Mouse (Mus musculus): ENCODE results near the gene Fermt3. TPM values are rescaled to one million over a fixed set of nuclear protein-coding genes. Genes with fewer than 3 reads are reported as not detected.

Gene Fermt3
- polyA plus RNA-seq, 1 experiment = 0.37 TPM

GRCm38 (mm10) chr19:7013984-7014383 is 5.3 kb downstream of the Fermt3 start:
- Histone ChIP-seq H3K79me2 (ENCODE audit: control insufficient read depth, insufficient read depth) (no peaks in the 10 kb centered on the region), H3K79me3 (ENCODE audit: low read depth) (no peaks in the 10 kb centered on the region), H3K36me3 (ENCODE audit: control insufficient read depth, insufficient read depth) (peaks cover 17% of the 10 kb centered on the region), H3K4me3 (ENCODE audit: insufficient read depth, poor library complexity, severe bottlenecking) (no peak overlapping the region), H3ac (ENCODE audit: control insufficient read depth, insufficient read length, low read depth) (no peak overlapping the region), H3K27me3 (ENCODE audit: control insufficient read depth, insufficient read depth, insufficient read length) (no peaks in the 10 kb centered on the region)
- no peak for TF ChIP-seq MYOD1 (IDR thresholded peaks at IDR 0.05; ENCODE audit: control insufficient read depth, insufficient read length, low read depth)
- no peak for TF ChIP-seq CEBPB (IDR thresholded peaks at IDR 0.05; ENCODE audit: low read depth)
- no peak for TF ChIP-seq FOSL1 (IDR thresholded peaks at IDR 0.05; ENCODE audit: insufficient read depth, low read length, poor library complexity, severe bottlenecking)
- no peak for TF ChIP-seq USF1 (IDR thresholded peaks at IDR 0.05; ENCODE audit: low read depth)
- no peak for TF ChIP-seq MAX (IDR thresholded peaks at IDR 0.05)
- TF ChIP-seq CTCF (IDR thresholded peaks at IDR 0.05; ENCODE audit: control insufficient read depth, insufficient read depth, insufficient read length) = no peak
- no peak for TF ChIP-seq MYOG (IDR thresholded peaks at IDR 0.05; ENCODE audit: control insufficient read depth, extremely low read depth, insufficient read length)

DNA sequence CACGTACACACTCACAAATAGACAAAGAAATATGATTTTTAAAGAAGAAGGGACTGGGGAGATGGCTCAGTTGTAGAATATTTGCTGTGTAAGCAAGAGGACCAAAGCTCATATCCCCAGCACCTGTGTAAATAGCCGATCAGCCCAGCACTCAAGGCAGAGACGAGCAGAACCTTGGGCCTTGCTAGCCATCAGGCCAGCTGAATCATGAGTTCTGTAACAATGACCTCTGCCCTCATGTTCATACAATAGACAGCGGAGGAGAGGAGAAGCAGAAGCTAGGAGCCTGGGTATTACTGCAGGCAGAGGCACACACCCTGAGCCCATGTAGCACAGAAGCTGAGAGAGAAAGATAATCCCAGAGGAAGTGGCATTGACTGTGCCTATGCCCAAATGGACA is 6.8 kb downstream of the Fermt3 start:
- H3ac ChIP-seq (ENCODE audit: control insufficient read depth, insufficient read length, low read depth) = no peak overlapping the region
- H3K4me3 ChIP-seq (ENCODE audit: insufficient read depth, poor library complexity, severe bottlenecking) = no peak overlapping the region
- H3K36me3 ChIP-seq (ENCODE audit: control insufficient read depth, insufficient read depth) = peaks cover 12% of the 10 kb centered on the region
- TF ChIP-seq CEBPB (IDR thresholded peaks at IDR 0.05; ENCODE audit: low read depth) (no peak), CTCF (IDR thresholded peaks at IDR 0.05; ENCODE audit: control insufficient read depth, insufficient read depth, insufficient read length) (no peak), USF1 (IDR thresholded peaks at IDR 0.05; ENCODE audit: low read depth) (no peak), FOSL1 (IDR thresholded peaks at IDR 0.05; ENCODE audit: insufficient read depth, low read length, poor library complexity, severe bottlenecking) (no peak), MAX (IDR thresholded peaks at IDR 0.05) (no peak), MYOD1 (IDR thresholded peaks at IDR 0.05; ENCODE audit: control insufficient read depth, insufficient read length, low read depth) (no peak), MYOG (IDR thresholded peaks at IDR 0.05; ENCODE audit: control insufficient read depth, extremely low read depth, insufficient read length) (no peak)
- H3K79me2 ChIP-seq (ENCODE audit: control insufficient read depth, insufficient read depth) = no peaks in the 10 kb centered on the region
- H3K27me3 ChIP-seq (ENCODE audit: control insufficient read depth, insufficient read depth, insufficient read length) = no peaks in the 10 kb centered on the region
- no peaks in the 10 kb centered on the region for H3K79me3 ChIP-seq (ENCODE audit: low read depth)

DNA sequence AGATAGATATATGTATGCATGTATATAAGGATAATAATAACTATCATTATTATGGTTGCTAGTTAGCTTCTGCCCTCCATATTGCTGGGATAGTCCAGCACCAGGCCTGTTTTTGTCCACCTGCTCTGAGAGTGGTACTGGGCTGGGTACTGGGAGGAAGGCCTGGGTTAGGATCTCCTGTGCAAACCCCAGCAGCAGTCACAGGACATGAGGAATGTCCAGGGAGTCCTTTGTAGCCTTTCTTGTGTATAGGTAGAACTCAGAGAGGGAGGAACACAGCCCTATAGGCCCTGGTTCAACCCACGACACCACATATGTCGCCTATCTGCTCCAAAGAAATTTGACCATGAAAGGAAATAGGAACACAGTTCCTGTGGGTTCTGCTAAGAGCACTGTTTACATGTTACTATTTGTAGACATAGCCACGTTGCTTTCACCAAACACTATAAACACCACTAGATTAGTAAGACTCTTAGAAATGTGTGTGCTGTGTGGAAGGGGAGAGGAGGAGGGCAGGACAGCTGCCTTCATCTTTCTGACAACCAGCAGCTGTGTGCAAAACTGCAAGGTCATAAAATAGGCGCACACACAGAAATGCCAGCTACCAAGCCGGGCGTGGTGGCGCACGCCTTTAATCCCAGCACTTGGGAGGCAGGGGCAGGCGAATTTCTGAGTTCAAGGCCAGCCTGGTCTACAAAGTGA is 12.2 kb downstream of the Fermt3 start:
- Histone ChIP-seq H3ac (ENCODE audit: control insufficient read depth, insufficient read length, low read depth) (no peak overlapping the region), H3K27me3 (ENCODE audit: control insufficient read depth, insufficient read depth, insufficient read length) (no peaks in the 10 kb centered on the region), H3K4me3 (ENCODE audit: insufficient read depth, poor library complexity, severe bottlenecking) (no peak overlapping the region), H3K79me3 (ENCODE audit: low read depth) (no peaks in the 10 kb centered on the region), H3K36me3 (ENCODE audit: control insufficient read depth, insufficient read depth) (no peaks in the 10 kb centered on the region), H3K79me2 (ENCODE audit: control insufficient read depth, insufficient read depth) (no peaks in the 10 kb centered on the region)
- TF ChIP-seq MAX (IDR thresholded peaks at IDR 0.05) = no peak
- TF ChIP-seq MYOD1 (IDR thresholded peaks at IDR 0.05; ENCODE audit: control insufficient read depth, insufficient read length, low read depth) = no peak
- no peak for TF ChIP-seq FOSL1 (IDR thresholded peaks at IDR 0.05; ENCODE audit: insufficient read depth, low read length, poor library complexity, severe bottlenecking)
- TF ChIP-seq CTCF (IDR thresholded peaks at IDR 0.05; ENCODE audit: control insufficient read depth, insufficient read depth, insufficient read length) = no peak
- TF ChIP-seq USF1 (IDR thresholded peaks at IDR 0.05; ENCODE audit: low read depth) = no peak
- no peak for TF ChIP-seq MYOG (IDR thresholded peaks at IDR 0.05; ENCODE audit: control insufficient read depth, extremely low read depth, insufficient read length)
- TF ChIP-seq CEBPB (IDR thresholded peaks at IDR 0.05; ENCODE audit: low read depth) = no peak

DNA sequence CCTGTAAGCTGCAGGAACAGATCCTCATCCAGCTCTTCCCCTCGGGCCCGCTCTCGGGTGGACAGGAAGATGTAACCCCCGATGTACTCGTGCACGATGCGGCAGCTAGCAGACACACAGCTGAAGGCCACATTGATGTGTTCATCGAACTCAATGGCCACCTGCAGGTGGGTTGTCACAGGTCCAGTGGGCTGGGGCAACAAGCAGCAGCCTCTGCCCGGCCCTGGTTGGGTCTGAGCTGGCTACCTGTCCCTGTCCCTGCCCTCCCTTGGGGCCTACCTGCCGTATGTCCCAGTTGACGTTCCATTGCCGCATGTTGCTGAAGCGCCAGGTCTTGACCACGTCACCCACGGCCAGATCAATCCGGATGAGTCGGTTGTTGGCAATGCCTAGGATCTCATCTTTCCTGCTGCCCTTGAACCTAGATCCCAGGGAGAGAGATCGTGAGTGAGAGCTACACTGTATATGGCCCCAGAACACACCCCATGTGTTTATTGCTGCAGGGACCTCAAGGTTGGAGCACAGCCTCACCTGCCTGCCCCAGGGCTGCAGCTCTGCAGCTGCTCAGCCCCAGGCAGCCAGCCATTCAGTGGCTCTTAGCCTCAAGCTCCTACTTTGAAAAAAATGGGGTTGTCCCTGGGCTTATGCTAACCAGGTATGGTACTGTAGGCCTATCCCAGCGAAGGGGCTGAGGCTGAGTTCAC is 19.8 kb downstream of the Fermt3 start:
- Histone ChIP-seq H3ac (ENCODE audit: control insufficient read depth, insufficient read length, low read depth) (no peak overlapping the region), H3K36me3 (ENCODE audit: control insufficient read depth, insufficient read depth) (peaks cover 7% of the 10 kb centered on the region), H3K4me3 (ENCODE audit: insufficient read depth, poor library complexity, severe bottlenecking) (no peak overlapping the region), H3K79me2 (ENCODE audit: control insufficient read depth, insufficient read depth) (no peaks in the 10 kb centered on the region), H3K79me3 (ENCODE audit: low read depth) (no peaks in the 10 kb centered on the region), H3K27me3 (ENCODE audit: control insufficient read depth, insufficient read depth, insufficient read length) (no peaks in the 10 kb centered on the region)
- TF ChIP-seq USF1 (IDR thresholded peaks at IDR 0.05; ENCODE audit: low read depth) (no peak), FOSL1 (IDR thresholded peaks at IDR 0.05; ENCODE audit: insufficient read depth, low read length, poor library complexity, severe bottlenecking) (no peak), CTCF (IDR thresholded peaks at IDR 0.05; ENCODE audit: control insufficient read depth, insufficient read depth, insufficient read length) (no peak), MYOD1 (IDR thresholded peaks at IDR 0.05; ENCODE audit: control insufficient read depth, insufficient read length, low read depth) (no peak), CEBPB (IDR thresholded peaks at IDR 0.05; ENCODE audit: low read depth) (no peak), MYOG (IDR thresholded peaks at IDR 0.05; ENCODE audit: control insufficient read depth, extremely low read depth, insufficient read length) (no peak), MAX (IDR thresholded peaks at IDR 0.05) (no peak)

DNA sequence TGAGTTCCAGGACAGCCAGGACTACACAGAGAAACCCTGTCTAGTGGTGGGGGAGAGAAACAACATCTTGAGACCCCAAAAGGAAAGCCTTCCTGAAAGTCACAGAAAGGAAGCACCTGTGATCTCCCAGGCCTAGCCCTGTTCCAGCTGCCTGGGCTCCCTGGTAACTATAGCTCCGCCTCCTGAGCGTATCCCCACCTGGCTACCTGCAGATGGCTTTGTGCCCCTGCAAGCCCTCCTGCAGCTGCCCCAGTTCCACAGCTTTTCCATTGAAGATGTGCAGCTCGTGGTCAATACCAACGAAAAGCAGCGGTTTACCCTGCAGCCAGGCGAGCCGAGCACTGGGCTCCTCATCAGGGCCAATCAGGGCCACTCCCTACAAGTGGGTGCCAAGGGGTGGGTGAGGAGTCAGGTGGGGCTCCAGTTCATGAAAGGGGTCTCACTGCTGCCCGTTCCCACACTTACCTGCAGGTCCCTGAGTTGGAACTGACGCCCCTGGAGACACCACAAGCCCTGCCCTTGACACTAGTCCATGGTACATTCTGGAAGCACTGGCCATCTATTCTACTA is 21.5 kb downstream of the Fermt3 start:
- no peaks in the 10 kb centered on the region for H3K79me3 ChIP-seq (ENCODE audit: low read depth)
- TF ChIP-seq MAX (IDR thresholded peaks at IDR 0.05) (no peak), CEBPB (IDR thresholded peaks at IDR 0.05; ENCODE audit: low read depth) (no peak), MYOD1 (IDR thresholded peaks at IDR 0.05; ENCODE audit: control insufficient read depth, insufficient read length, low read depth) (no peak), USF1 (IDR thresholded peaks at IDR 0.05; ENCODE audit: low read depth) (no peak), CTCF (IDR thresholded peaks at IDR 0.05; ENCODE audit: control insufficient read depth, insufficient read depth, insufficient read length) (no peak), MYOG (IDR thresholded peaks at IDR 0.05; ENCODE audit: control insufficient read depth, extremely low read depth, insufficient read length) (no peak), FOSL1 (IDR thresholded peaks at IDR 0.05; ENCODE audit: insufficient read depth, low read length, poor library complexity, severe bottlenecking) (no peak)
- no peak overlapping the region for H3ac ChIP-seq (ENCODE audit: control insufficient read depth, insufficient read length, low read depth)
- H3K27me3 ChIP-seq (ENCODE audit: control insufficient read depth, insufficient read depth, insufficient read length) = no peaks in the 10 kb centered on the region
- peaks cover 7% of the 10 kb centered on the region for H3K36me3 ChIP-seq (ENCODE audit: control insufficient read depth, insufficient read depth)
- H3K4me3 ChIP-seq (ENCODE audit: insufficient read depth, poor library complexity, severe bottlenecking) = no peak overlapping the region
- H3K79me2 ChIP-seq (ENCODE audit: control insufficient read depth, insufficient read depth) = no peaks in the 10 kb centered on the region

Data from C2C12 (cell line).